Mouse (Mus musculus) ovary, adult 18-20 months (tissue): Measurements from ENCODE around the gene Angptl6.
A peak's percentile ranks its signal among the peaks of the same experiment; 100 is the strongest.
"Not testable (repeated sequence)": the region's sequence is repeated elsewhere in the genome, so short reads cannot be mapped to it uniquely, and the experiment has no call there.

Experiments used
- DNase-seq: peaks from one replicate; pipeline ENCODE4 v3.0.0; 2022; ENCODE audit warnings: low spot score, mixed read lengths

Gene Angptl6

GRCm38 (mm10) chr9:20837184-20837947, 42.2 kb downstream of the Angptl6 start:
- DNase-seq, result no peak

- not testable (repeated sequence) for DNase-seq
Measured at GRCm38 (mm10) chr9:20835431-20835954, 44.0 kb downstream of the Angptl6 start.

- DNase-seq, result no peak
Measured at GRCm38 (mm10) chr9:20834881-20835280, 44.6 kb downstream of the Angptl6 start.

GRCm38 (mm10) chr9:20830901-20831643, 48.5 kb downstream of the Angptl6 start:
- DNase-seq, result peak; percentile 89

- no peak for DNase-seq
Measured at GRCm38 (mm10) chr9:20828127-20828526, 51.4 kb downstream of the Angptl6 start.

- no peak for DNase-seq
Measured at GRCm38 (mm10) chr9:20825781-20826180, 53.7 kb downstream of the Angptl6 start.
